Mouse (Mus musculus): ENCODE data around the gene Ebf1.

Ebf1 gene

GRCm38 (mm10) chr11:45002681-45003286 is 385.7 kb downstream of the Ebf1 start:
- TF ChIP-seq GATA4 (IDR thresholded peaks at IDR 0.05; ENCODE audit: insufficient replicate concordance, low read length): no peak

GRCm38 (mm10) chr11:45003716-45004437 is 386.8 kb downstream of the Ebf1 start:
- no peak for TF ChIP-seq GATA4 (IDR thresholded peaks at IDR 0.05; ENCODE audit: insufficient replicate concordance, low read length)

GRCm38 (mm10) chr11:45007311-45007710 is 390.2 kb downstream of the Ebf1 start:
- TF ChIP-seq GATA4 (IDR thresholded peaks at IDR 0.05; ENCODE audit: insufficient replicate concordance, low read length): no peak

- TF ChIP-seq GATA4 (IDR thresholded peaks at IDR 0.05; ENCODE audit: insufficient replicate concordance, low read length): no peak
These were observed 391.0 kb downstream of the Ebf1 start for GRCm38 (mm10) chr11:45008078-45008477.

GRCm38 (mm10) chr11:45008760-45009159 is 391.6 kb downstream of the Ebf1 start:
- TF ChIP-seq GATA4 (IDR thresholded peaks at IDR 0.05; ENCODE audit: insufficient replicate concordance, low read length): no peak

- no peak for TF ChIP-seq GATA4 (IDR thresholded peaks at IDR 0.05; ENCODE audit: insufficient replicate concordance, low read length)
These were observed 395.0 kb downstream of the Ebf1 start for GRCm38 (mm10) chr11:45012081-45012480.

- TF ChIP-seq GATA4 (IDR thresholded peaks at IDR 0.05; ENCODE audit: insufficient replicate concordance, low read length): no peak
These were observed 400.4 kb downstream of the Ebf1 start for GRCm38 (mm10) chr11:45017493-45017892.

- no peak for TF ChIP-seq GATA4 (IDR thresholded peaks at IDR 0.05; ENCODE audit: insufficient replicate concordance, low read length)
These were observed 408.9 kb downstream of the Ebf1 start for GRCm38 (mm10) chr11:45026012-45026411.

- TF ChIP-seq GATA4 (IDR thresholded peaks at IDR 0.05; ENCODE audit: insufficient replicate concordance, low read length): no peak
These were observed 409.6 kb downstream of the Ebf1 start for GRCm38 (mm10) chr11:45026674-45027073.

- no peak for TF ChIP-seq GATA4 (IDR thresholded peaks at IDR 0.05; ENCODE audit: insufficient replicate concordance, low read length)
These were observed 410.0 kb downstream of the Ebf1 start for GRCm38 (mm10) chr11:45027076-45027475.

GRCm38 (mm10) chr11:45055744-45056610 is 438.9 kb downstream of the Ebf1 start:
- TF ChIP-seq GATA4 (IDR thresholded peaks at IDR 0.05; ENCODE audit: insufficient replicate concordance, low read length): no peak
